Mouse (Mus musculus) erythroblast, embryonic 14.5 days (primary cell): ENCODE data around the gene Gpa33.

Experiments
- GATA1 ChIP-seq: IDR thresholded peaks from 2 replicates; pipeline ENCODE4 v1.6.1; 2012; ENCODE audit warnings: low read length, inconsistent platforms, mixed read lengths
- TAL1 ChIP-seq: IDR thresholded peaks from 3 replicates; pipeline ENCODE4 v1.6.1; 2012; ENCODE audit warnings: low read length, inconsistent platforms, mixed read lengths

DNA sequence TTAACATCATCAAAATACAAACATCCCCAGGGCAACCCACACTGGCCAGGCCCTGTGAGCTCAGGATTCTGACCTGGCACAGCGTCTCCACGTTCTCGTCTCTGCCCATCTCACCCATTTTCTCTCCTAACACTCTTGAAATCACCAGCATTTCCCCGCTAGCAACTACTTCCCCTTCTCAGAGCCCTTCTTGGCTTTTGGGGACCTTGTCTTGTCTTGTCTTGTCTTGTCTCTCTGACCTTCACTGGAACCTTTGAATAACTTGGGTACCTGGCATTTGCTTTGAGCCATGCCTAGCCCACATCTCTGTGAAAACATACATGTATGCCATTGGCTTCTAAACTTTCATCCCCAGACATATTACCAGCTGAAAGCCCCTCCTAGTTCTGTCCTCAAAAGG, 19.4 kb downstream of the Gpa33 start:
- no peak for TF ChIP-seq TAL1
- TF ChIP-seq GATA1, result no peak
